Mouse (Mus musculus) B cell, adult 62 days (primary cell): Measurements from ENCODE around the gene Mfap5. TPM values are rescaled to one million over a fixed set of nuclear protein-coding genes. Genes with fewer than 3 reads are reported as not detected.

Experiments
- total RNA-seq: library from RNA; stranded (reverse); gene quantifications from 4 replicates; pipeline ENCODE4 v1.2.4, GENCODE M21; 2023

Gene Mfap5
- not detected in 4 replicates for total RNA-seq

DNA sequence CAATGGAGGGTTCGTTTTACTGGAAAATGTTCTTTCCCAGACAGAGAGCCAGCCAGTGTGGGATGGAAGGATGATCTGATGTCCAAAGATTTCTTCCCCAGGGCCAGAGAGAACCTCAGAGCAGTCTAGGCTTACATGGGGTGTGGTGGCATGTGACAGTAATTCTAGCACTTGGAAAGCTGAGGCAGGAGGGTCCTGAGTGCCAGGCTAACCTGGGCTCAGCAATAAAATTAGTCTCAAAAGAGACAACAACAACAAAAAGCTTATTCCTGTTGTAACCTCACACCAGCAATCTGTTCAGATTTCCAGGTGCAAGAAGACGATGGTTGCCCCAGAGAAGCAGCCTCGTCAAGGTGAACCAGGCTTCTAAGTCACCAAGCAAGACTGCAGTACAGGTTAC lies at the start of gene Mfap5:
Gene Mfap5, plus strand, starts transcription at position 301 of the 400 bp plus-strand sequence.

DNA sequence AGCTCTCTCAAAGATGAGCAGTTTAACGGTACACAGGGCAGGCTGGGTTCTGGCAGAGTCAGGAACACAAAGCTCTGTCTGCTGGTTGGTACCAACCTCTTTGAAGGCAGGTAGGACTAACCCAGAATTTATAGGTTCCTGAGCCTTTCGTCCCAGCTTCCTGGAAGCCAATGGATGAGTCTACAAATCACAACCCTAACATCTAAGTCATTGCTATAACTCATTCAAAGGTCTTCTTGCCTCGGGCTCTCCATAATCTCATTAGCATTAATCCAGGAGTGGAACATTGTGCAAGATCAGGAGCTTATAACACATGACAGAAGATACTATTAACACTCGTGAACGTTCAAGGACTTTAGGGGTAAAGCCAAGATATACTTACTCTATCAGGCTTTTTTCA lies 7.0 kb upstream of the Mfap5 start, which contains the start of gene Rimklb:
Gene Rimklb, minus strand, starts transcription at position 101 of the 400 bp plus-strand sequence.

DNA sequence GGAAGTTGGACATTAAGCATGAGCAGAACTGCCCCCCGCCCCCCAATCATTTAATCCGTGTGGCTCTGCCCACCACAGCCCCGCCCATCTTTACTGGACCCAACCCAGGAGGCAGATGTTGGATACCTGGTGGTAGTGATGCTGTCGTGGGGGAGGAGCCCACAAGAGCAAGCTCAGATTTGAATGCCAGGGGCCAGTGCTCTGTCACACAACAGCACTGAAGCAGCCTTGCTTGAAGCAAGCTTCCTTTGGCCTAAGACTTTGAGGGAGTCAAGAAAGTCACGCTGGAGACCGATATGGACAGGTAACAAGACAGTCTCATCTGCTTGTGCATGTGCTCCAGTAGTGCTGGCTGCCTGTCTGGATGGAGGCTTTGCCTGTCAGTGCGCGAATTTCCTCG lies 48.0 kb downstream of the Mfap5 start, which contains the start of gene Aicda:
Gene Aicda, plus strand, starts transcription at position 196 of the 400 bp plus-strand sequence.

Other genes starting within 250 kb of the Mfap5 start
- not detected in 4 replicates for gene Klrg1, start 223.0 kb upstream of the Mfap5 start, total RNA-seq
- gene M6pr, start 197.1 kb upstream of the Mfap5 start, total RNA-seq, result 131 to 142 TPM (median 137 TPM) in 4 replicates
- gene Phc1, start 165.3 kb upstream of the Mfap5 start, total RNA-seq, result 42.8 to 53.1 TPM (median 49.9 TPM) in 4 replicates
- gene Rimklb, start 7.1 kb upstream of the Mfap5 start, total RNA-seq, result not detected in 4 replicates
- gene Aicda, start 48.0 kb downstream of the Mfap5 start, total RNA-seq, result 0.22 to 1.0 TPM (median 0.68 TPM) in 4 replicates
- gene Apobec1, start 96.6 kb downstream of the Mfap5 start, total RNA-seq, result 69.3 to 92.7 TPM (median 75.8 TPM) in 4 replicates
- gene Gdf3, start 104.2 kb downstream of the Mfap5 start, total RNA-seq, result not detected in 4 replicates
- not detected in 4 replicates for gene Dppa3, start 120.6 kb downstream of the Mfap5 start, total RNA-seq
- not detected in 4 replicates for gene Nanog, start 201.6 kb downstream of the Mfap5 start, total RNA-seq